Mouse (Mus musculus): ENCODE measurements around the gene Exoc6b. TPM values are rescaled to one million over a fixed set of nuclear protein-coding genes. Genes with fewer than 3 reads are reported as not detected.
"Not testable (repeated sequence)": the region's sequence is repeated elsewhere in the genome, so short reads cannot be mapped to it uniquely, and the experiment has no call there.

Gene Exoc6b
- 19.7 and 21.0 TPM in 2 replicates for polyA plus RNA-seq (2016; fragmentation: Nextera tagmentation; extraction: Ambion mirVana)

DNA sequence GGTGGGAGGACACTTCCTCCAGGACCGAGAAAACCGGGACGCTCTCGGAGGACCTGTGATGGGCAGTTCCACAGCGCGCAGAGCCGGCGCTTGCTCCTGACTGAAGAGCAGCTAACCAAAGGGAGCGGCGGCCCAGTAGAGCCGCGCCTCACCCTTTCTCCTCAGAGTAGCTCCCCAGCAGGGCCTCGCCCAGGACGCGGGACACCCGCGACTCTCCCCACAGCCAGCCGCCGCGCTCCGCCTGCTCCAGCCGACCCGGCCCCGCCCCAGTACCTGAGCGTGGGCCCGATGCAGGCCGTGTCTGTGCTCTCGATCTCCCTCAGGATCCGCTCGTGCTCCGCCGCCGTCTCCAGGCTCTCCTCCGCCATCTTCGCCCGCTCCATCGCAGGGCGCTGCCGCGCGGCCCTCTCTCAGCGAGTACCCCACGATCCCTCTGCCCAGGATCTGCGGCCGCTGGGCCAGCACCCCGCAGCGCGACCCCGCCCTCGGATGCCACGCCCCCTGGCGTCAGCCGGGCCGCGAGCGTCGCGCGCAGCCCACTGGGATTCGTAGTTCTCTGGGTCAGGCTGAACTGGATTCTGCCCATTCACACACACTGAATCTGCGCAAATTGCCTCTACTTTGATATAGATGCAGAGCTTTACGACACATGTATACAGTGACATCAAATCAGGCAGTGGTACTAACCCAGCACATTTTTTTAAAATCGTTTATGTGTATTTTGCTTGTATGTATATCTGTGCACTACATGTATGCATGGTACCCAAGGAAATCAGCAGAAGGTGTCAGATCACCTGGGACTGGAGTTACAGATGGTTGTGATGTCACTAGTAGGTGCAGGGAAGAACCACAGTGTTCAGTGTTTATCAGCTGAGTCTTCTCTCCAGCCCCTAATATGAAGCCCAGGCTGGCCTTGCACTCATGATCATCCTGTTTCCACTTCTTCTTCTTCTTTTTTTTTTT, at the start of gene Exoc6b:
TSS of gene Exoc6b (minus strand) at position 491 of the 963 bp plus-strand sequence.
- WGBS, result under 1% methylated on average over 63 of the region's 63 CpGs
- peak within 1 kb of the TSS; percentile 92 for H3K27ac ChIP-seq
- peak; percentile 87 for DNase-seq (ENCODE audit: low spot score)
- H3K4me1 ChIP-seq, result peaks cover 15% of the 10 kb centered on the region
- no peaks in the 10 kb centered on the region for H3K9me3 ChIP-seq
- H3K36me3 ChIP-seq, result no peaks in the 10 kb centered on the region
- H3K27me3 ChIP-seq (ENCODE audit: insufficient read depth, poor library complexity, severe bottlenecking), result no peaks in the 10 kb centered on the region
- peak within 1 kb of the TSS; percentile 95 for H3K4me3 ChIP-seq

DNA sequence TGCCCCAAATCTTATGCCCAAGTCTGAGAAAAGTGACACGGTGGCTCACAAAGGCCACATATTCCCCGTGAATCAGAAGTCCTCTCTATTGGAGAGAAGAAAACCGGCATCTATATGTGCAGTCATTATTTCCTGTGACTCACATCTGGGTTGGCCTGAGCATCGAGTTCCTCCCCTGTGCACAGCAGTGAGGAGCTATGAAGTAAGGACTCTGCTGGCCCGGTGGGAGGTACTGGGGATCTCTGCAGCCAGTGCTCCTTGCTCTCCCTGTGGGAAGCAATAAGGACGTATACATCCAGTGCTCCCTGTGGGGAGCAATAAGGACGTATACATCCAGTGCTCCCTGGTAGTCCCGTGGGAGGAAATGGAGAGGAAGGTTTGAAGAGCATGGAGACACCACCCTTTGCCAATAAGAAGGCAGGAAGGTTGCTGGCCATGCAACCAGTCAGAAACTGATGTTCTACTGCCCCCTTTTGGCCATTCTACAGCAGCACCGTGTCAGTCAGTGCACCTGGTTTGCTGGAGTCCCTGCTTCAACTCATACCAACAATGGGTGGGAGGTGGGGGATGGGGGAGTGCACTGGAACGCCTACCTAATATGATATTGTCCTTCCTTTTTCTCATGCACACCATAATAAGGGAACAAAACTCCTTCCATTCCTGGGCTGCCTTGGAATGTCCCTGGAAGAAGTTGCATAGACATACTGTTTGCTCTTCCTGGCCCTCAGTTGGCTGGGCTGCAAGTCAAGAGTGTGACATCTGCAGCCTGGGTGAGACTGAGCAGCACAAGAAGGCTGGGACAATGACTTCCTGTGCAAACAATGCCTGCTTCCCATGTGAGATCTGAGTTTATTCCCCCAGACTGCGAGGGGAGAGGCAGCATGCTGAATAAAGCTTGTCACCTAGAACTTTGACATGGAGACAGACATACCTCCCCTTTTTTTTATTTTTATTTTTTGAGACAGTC, 48.5 kb upstream of the Exoc6b start:
- H3K27ac ChIP-seq; H3K9me3 ChIP-seq; H3K36me3 ChIP-seq; H3K4me1 ChIP-seq; H3K4me3 ChIP-seq; H3K27me3 ChIP-seq (ENCODE audit: insufficient read depth, poor library complexity, severe bottlenecking): not testable (repeated sequence)
- WGBS, result 34% methylated on average over 10 of the region's 11 CpGs
- DNase-seq (ENCODE audit: low spot score), result peak; percentile 83

DNA sequence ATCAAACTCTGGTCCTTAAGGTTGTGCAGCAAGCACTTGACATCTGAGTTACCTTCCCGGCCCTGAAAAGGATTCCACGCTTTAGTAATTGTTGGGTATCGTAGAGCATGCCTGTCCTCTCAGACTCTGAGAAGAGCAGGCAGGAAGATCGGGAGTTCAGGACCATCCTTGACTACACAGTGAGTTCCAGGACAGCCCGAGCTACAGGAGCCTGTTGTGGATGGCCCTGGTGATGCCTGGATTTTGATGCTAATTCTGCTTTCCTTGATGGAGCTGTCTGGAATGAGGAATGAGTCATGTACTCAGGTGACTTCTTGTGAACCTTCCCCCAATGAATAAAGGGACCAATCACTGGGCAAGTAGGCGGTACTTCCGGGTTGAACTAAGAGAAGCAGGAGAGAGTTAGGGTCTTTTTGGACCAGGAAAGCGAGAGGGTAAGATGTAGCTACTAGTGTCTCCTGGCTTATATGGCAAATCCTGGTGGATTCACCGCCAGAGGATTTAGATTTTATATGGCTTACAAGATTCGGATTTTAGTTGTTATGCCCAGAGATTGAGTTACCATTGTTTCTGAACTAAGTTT, 35.8 kb upstream of the Exoc6b start:
- Histone ChIP-seq H3K27me3 (ENCODE audit: insufficient read depth, poor library complexity, severe bottlenecking) (no peaks in the 10 kb centered on the region), H3K27ac (no peak overlapping the region), H3K4me3 (no peak overlapping the region), H3K4me1 (no peaks in the 10 kb centered on the region), H3K36me3 (no peaks in the 10 kb centered on the region), H3K9me3 (no peaks in the 10 kb centered on the region)
- peak; percentile 63 for DNase-seq (ENCODE audit: low spot score)
- 82% methylated on average over 10 of the region's 10 CpGs for WGBS

DNA sequence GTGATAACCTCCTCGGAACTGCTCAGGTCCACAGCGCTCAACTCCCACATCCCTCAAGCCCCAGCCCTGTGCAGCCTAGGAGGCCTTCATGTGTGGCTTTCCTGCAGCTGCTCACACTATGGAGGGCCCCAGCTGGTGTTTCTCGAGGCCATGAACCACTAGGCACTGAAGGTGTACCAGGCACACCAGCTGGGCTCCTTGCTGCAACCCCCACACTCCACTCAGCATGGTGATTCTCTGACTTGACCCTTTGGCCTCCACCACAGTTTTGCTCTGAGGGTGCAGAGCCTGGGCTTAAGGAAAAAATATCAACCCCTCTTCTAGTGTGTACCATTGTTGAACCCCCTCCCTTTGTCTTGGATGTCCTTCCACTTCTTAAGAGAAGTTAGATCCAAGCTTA, 34.0 kb upstream of the Exoc6b start:
- Histone ChIP-seq H3K4me1 (no peaks in the 10 kb centered on the region), H3K4me3 (no peak overlapping the region), H3K27me3 (ENCODE audit: insufficient read depth, poor library complexity, severe bottlenecking) (no peaks in the 10 kb centered on the region), H3K36me3 (no peaks in the 10 kb centered on the region), H3K27ac (no peak overlapping the region), H3K9me3 (no peaks in the 10 kb centered on the region)
- DNase-seq (ENCODE audit: low spot score), result peak; percentile 60
- 88% methylated on average over 3 of the region's 3 CpGs for WGBS

DNA sequence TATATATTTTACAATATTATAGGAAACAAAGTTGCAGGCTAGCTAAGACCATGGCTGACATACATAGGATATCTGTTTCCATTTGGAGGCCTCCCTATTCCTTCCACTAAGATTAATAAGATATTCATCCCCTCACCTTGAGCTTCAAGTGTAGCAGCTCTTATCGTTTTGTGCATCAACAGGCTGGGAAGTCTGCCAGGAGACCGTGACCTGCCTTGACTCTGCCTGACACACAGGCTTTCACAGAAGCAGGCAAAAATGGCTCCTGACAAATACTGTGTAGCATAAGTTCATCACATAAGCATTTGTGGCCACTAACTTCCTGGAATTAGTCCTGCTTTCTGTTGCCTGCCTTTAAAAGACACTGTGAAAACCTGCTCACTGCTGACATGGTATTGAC, 27.1 kb upstream of the Exoc6b start:
- no peaks in the 10 kb centered on the region for H3K9me3 ChIP-seq
- no peaks in the 10 kb centered on the region for H3K36me3 ChIP-seq
- H3K4me3 ChIP-seq, result no peak overlapping the region
- no peaks in the 10 kb centered on the region for H3K27me3 ChIP-seq (ENCODE audit: insufficient read depth, poor library complexity, severe bottlenecking)
- no peaks in the 10 kb centered on the region for H3K4me1 ChIP-seq
- no peak for DNase-seq (ENCODE audit: low spot score)
- H3K27ac ChIP-seq, result no peak overlapping the region
- WGBS, result 79% methylated on average over 2 of the region's 2 CpGs

DNA sequence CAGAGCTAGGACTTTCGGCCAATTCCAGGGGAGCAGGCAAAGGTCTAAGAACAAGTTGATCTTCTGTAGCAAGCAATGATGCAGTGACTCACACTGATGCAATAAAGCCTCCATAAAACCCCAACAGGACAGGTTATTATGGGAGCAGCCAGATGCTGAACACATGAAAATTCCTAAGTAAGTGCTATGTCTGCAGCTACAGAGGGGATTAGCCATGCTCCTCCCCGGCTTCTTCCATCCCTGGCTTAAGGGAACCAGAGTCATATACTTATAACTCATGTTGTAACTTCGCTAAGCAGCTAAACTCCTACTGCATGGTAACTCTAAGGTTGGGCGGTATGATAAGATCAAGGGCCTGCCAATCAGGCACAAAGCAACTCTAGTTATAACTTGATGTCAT, 18.1 kb upstream of the Exoc6b start:
- no peaks in the 10 kb centered on the region for H3K9me3 ChIP-seq
- no peak for DNase-seq (ENCODE audit: low spot score)
- no peak overlapping the region for H3K27ac ChIP-seq
- 74% methylated on average over 4 of the region's 4 CpGs for WGBS
- H3K36me3 ChIP-seq, result no peaks in the 10 kb centered on the region
- H3K4me3 ChIP-seq, result no peak overlapping the region
- no peaks in the 10 kb centered on the region for H3K27me3 ChIP-seq (ENCODE audit: insufficient read depth, poor library complexity, severe bottlenecking)
- peaks cover 16% of the 10 kb centered on the region for H3K4me1 ChIP-seq

DNA sequence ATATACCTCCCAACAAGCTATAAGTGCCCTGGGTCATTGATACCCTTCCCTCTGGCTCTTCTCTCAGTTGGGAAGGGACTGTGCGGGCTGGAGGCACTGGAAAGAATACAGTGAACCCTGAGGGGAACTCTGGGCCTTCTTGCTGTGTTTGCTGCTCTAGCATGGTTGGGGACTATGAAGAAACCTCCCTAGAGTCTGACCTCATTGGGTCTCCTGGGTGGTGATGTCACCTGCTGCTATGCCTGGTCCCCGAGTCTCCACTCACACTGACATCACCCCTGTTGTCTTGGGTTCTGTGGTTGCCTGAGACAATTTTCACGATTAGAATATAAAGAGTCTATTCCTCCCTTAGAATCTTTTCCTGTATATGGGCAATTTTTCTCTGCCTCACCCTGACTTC, 17.3 kb upstream of the Exoc6b start:
- no peak overlapping the region for H3K27ac ChIP-seq
- H3K4me3 ChIP-seq, result no peak overlapping the region
- H3K9me3 ChIP-seq, result no peaks in the 10 kb centered on the region
- peaks cover 16% of the 10 kb centered on the region for H3K4me1 ChIP-seq
- no peak for DNase-seq (ENCODE audit: low spot score)
- WGBS, result 58% methylated on average over 3 of the region's 3 CpGs
- H3K27me3 ChIP-seq (ENCODE audit: insufficient read depth, poor library complexity, severe bottlenecking), result no peaks in the 10 kb centered on the region
- H3K36me3 ChIP-seq, result no peaks in the 10 kb centered on the region

DNA sequence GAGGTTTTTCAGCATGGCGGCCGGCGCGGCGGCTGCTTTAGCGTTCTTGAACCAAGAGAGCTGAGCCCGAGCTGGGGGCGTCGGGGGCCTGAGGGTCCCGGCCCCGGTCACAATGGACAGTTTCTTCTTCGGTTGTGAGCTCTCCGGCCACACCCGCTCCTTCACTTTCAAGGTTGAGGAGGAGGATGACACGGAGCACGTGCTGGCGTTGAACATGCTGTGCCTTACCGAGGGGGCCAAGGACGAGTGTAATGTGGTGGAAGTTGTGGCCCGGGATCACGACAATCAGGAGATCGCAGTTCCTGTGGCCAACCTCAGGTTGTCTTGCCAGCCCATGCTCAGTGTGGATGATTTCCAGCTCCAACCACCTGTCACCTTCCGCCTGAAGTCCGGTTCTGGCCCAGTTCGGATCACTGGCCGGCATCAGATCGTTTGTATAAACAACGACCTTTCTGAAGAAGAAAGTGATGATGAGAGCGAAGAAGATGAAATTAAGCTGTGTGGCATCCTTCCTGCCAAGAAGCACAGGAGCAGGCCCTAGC, 6.9 kb upstream of the Exoc6b start:
- not testable (repeated sequence) for H3K4me3 ChIP-seq; H3K27me3 ChIP-seq (ENCODE audit: insufficient read depth, poor library complexity, severe bottlenecking); H3K36me3 ChIP-seq; H3K27ac ChIP-seq; H3K9me3 ChIP-seq; DNase-seq (ENCODE audit: low spot score); H3K4me1 ChIP-seq
- 77% methylated on average over 29 of the region's 29 CpGs for WGBS

DNA sequence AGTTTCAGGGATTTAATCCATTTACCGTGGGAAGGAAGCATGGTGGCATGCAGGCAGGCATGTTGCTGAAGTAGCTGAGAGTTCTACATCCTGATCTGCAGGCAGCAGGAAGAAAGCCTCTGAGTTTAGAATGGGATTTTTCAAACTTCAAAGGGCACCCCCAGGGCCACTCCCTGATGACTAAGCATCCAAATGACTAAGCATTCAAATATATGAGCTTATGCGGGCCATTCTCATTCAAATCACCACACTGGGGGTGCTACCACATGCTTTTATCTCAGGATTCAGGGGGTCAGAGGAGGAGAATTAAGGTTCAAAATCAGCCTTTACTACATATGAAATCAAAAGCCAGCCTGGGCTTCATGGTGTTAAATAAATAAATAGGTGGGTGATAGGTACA, 5.7 kb upstream of the Exoc6b start:
- 15% methylated on average over 2 of the region's 2 CpGs for WGBS
- Histone ChIP-seq H3K4me1 (no peaks in the 10 kb centered on the region), H3K36me3 (no peaks in the 10 kb centered on the region), H3K4me3 (no peak overlapping the region), H3K27me3 (ENCODE audit: insufficient read depth, poor library complexity, severe bottlenecking) (no peaks in the 10 kb centered on the region), H3K27ac (no peak overlapping the region), H3K9me3 (no peaks in the 10 kb centered on the region)
- no peak for DNase-seq (ENCODE audit: low spot score)

DNA sequence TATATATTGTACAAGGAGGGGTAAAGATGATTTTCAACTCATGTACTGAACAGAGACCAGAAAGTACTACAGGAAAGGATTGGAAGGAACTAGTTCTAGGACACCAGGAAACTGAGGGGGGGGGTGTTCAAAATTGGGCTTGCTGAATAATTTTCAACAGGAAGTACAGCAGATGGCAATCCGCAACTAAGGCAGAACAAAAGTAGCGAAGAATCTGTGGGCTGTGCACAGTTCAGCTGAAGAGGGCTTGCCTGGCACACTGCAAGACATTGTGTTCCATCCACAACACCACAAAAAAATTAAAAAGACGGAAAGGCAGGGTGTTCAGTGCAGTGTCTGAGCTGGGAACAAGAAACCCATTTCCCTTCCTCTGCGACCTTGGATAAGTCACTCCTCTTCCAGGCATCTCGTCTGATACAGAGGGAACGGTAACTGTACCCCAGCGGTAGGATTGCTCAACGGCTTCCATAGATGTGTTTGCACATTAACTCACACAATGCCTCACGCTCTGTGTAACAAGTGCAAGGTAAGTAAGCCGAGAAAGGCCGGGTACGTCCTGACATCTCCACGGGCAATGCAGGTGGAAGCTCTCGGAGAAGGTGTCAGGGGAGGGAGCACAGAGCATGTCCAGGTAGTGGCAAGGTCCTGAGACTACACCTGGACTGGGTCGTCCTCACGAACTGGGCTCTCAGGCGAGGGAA, 841 bp downstream of the Exoc6b start:
- no peaks in the 10 kb centered on the region for H3K9me3 ChIP-seq
- no peaks in the 10 kb centered on the region for H3K27me3 ChIP-seq (ENCODE audit: insufficient read depth, poor library complexity, severe bottlenecking)
- DNase-seq (ENCODE audit: low spot score), result no peak
- WGBS, result 5% methylated on average over 17 of the region's 17 CpGs
- peak overlapping the region; percentile 95 for H3K4me3 ChIP-seq
- H3K36me3 ChIP-seq, result no peaks in the 10 kb centered on the region
- H3K27ac ChIP-seq, result peak overlapping the region; percentile 92
- peaks cover 15% of the 10 kb centered on the region for H3K4me1 ChIP-seq

DNA sequence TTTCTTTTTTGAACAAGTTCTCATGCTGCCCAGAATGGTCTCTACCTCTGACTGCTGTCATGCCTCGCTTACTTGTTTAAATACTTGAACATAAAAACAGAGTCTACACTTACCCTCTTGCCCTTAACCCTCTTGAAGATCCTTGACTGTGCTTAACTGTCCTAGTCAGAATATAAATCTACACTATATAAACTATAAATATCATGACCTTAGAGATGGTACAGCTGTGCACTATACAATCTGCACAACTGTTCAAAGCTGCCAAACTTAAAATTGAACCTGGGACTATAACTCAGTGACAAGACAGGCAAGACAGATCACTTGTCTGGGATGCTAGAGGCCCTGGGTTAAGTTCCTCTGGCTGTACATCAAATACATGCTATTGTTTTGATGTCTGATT, 11.7 kb downstream of the Exoc6b start:
- no peak for DNase-seq (ENCODE audit: low spot score)
- Histone ChIP-seq H3K27ac (no peak overlapping the region), H3K4me1 (no peaks in the 10 kb centered on the region), H3K36me3 (no peaks in the 10 kb centered on the region), H3K27me3 (ENCODE audit: insufficient read depth, poor library complexity, severe bottlenecking) (no peaks in the 10 kb centered on the region), H3K9me3 (no peaks in the 10 kb centered on the region), H3K4me3 (no peak overlapping the region)
- WGBS, result 77% methylated on average over 1 of the region's 1 CpGs

DNA sequence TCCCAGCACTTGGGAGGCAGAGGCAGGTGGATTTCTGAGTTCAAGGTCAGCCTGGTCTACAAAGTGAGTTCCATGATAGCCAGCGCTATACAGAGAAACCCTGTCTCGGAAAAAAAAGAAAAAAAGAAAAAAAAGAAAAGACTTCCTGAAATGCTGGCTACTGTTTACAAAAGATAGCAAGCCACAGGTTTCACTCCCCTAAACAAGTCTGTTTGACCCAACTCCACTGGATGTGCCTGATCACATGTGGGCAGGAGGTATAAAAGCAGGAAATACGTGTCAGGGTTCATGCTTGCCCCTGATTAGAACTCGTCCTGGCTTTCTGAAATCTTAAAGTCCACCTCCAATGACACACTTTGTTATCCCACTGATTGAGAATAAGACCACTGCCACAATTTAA, 18.2 kb downstream of the Exoc6b start:
- Histone ChIP-seq H3K27ac (no peak overlapping the region), H3K9me3 (no peaks in the 10 kb centered on the region), H3K4me1 (no peaks in the 10 kb centered on the region), H3K36me3 (no peaks in the 10 kb centered on the region), H3K27me3 (ENCODE audit: insufficient read depth, poor library complexity, severe bottlenecking) (no peaks in the 10 kb centered on the region), H3K4me3 (no peak overlapping the region)
- no peak for DNase-seq (ENCODE audit: low spot score)
- WGBS, result 63% methylated on average over 4 of the region's 4 CpGs

All from heart, embryonic 10.5 days (tissue).